24 mouse cellular contexts compared by ENCODE assay signal in genomic region chr11:34143984-34144383, GRCm38 (mm10). TPM values are rescaled to one million over a fixed set of nuclear protein-coding genes. Genes with fewer than 3 reads are reported as not detected.
"Had no signal": no experiment of that assay in that cellular context is flagged by ENCODE, and none has a peak within 500 bp of the region (broad histone marks: within the 10 kb centered on the region; RNA-seq: fewer than 3 reads in every experiment).

No protein-coding gene starts in this region.

- H3K27me3 ChIP-seq: liver, embryonic 15.5 days; lung, embryonic 15.5 days; midbrain, embryonic 13.5 days; midbrain, embryonic 15.5 days; neural tube, embryonic 12.5 days; stomach, embryonic 15.5 days had no signal

- H3K4me2 ChIP-seq: liver, embryonic 15.5 days; lung, embryonic 15.5 days; midbrain, embryonic 11.5 days; midbrain, embryonic 13.5 days; midbrain, embryonic 15.5 days; neural tube, embryonic 12.5 days; stomach, embryonic 15.5 days had no signal

- DNase-seq: liver, postnatal 0 days; lung, adult 2 months; lung, postnatal 4 days; right cerebral cortex, postnatal 25 days; right cerebral cortex, postnatal 4 days; spleen, adult 18-20 months; thymus, adult 2 months; thymus, postnatal 25 days; thymus, postnatal 4 days had no signal

- H3K36me3 ChIP-seq: liver, embryonic 15.5 days; lung, embryonic 15.5 days; midbrain, embryonic 13.5 days; midbrain, embryonic 15.5 days; neural tube, embryonic 12.5 days; stomach, embryonic 15.5 days had no signal

- H3K4me1 ChIP-seq: liver, embryonic 15.5 days; lung, embryonic 15.5 days; midbrain, embryonic 13.5 days; midbrain, embryonic 15.5 days; neural tube, embryonic 12.5 days; stomach, embryonic 15.5 days had no signal

- H3K9me3 ChIP-seq: liver, embryonic 15.5 days; lung, embryonic 15.5 days; megakaryocyte, embryonic 14.5 days; midbrain, embryonic 13.5 days; midbrain, embryonic 15.5 days; neural tube, embryonic 12.5 days; stomach, embryonic 15.5 days had no signal

- H3K9ac ChIP-seq: liver, embryonic 15.5 days; liver, postnatal 0 days; lung, embryonic 15.5 days; midbrain, embryonic 13.5 days; midbrain, embryonic 15.5 days; neural tube, embryonic 12.5 days; stomach, embryonic 15.5 days had no signal

- H3K27ac ChIP-seq: liver, embryonic 15.5 days; lung, embryonic 15.5 days; midbrain, embryonic 13.5 days; midbrain, embryonic 15.5 days; neural tube, embryonic 12.5 days; stomach, embryonic 15.5 days; stomach, postnatal 0 days had no signal

- ATAC-seq: liver, postnatal 0 days; lung, postnatal 0 days; midbrain, embryonic 13.5 days; midbrain, embryonic 15.5 days had no signal

- H3K4me3 ChIP-seq: liver, embryonic 15.5 days; lung, embryonic 15.5 days; megakaryocyte, embryonic 14.5 days; midbrain, embryonic 13.5 days; midbrain, embryonic 15.5 days; neural tube, embryonic 12.5 days; stomach, embryonic 15.5 days had no signal

RNA-seq across cellular contexts. Expression of gene 4930469K13Rik, which starts 45.6 kb away (rescaled TPM):
- total RNA-seq: monocyte, adult 5-6 weeks; neutrophil, adult 5-6 weeks had no signal
- polyA plus RNA-seq: liver, embryonic 15.5 days; liver, postnatal 0 days; lung, adult 2 months; lung, postnatal 0 days; midbrain, embryonic 11.5 days; midbrain, embryonic 13.5 days; midbrain, embryonic 15.5 days; midbrain, postnatal 0 days; small intestine, adult 2 months; stomach, postnatal 0 days; urinary bladder, adult 2 months had no signal
